Mouse (Mus musculus) activated CD4-positive, CD25-positive, alpha-beta regulatory T cell, adult 4 months (primary cell): ENCODE measurements around the gene Ifit1. TPM values are rescaled to one million over a fixed set of nuclear protein-coding genes. Genes with fewer than 3 reads are reported as not detected.

Experiments
- ATAC-seq: one replicate; pipeline ENCODE4 v1.8.0; 2017
- polyA plus RNA-seq, 2 experiments: library from polyadenylated mRNA; unstranded; fragments of 100-300 nt; shearing (Covaris generic); gene quantifications; one replicate each; pipeline ENCODE4 v1.2.1; 2017

The Ifit1 gene
- polyA plus RNA-seq, 2 experiments from 2014 or later, result 46.7 to 71.6 TPM

DNA sequence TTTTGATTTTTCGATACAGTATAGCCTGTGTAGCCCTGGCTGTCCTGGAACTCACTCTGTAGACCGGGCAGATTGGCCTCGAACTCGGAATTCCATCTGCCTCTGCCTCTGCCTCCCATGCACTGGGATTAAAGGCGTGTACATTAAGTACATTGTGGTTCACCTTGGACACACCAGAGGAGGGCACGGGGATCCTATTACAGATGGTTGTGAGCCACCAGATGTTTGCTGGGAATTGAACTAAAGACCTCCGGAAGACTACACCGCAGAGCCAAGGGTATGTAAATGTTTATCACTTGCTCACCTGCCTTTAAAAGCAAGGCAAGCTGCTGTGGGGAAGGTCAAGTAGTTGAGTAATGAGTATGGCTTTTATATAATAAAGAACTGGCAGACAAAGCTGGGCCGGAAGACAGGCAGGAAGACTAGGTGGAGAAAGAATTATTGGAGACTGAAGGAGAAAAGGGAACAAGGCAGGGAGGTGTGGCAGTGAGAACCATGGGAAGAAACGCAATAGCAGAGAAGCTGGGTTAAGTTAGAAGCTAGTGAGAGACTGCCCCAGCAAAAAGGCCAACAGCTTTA, 14.6 kb downstream of the Ifit1 start:
- no peak for ATAC-seq

DNA sequence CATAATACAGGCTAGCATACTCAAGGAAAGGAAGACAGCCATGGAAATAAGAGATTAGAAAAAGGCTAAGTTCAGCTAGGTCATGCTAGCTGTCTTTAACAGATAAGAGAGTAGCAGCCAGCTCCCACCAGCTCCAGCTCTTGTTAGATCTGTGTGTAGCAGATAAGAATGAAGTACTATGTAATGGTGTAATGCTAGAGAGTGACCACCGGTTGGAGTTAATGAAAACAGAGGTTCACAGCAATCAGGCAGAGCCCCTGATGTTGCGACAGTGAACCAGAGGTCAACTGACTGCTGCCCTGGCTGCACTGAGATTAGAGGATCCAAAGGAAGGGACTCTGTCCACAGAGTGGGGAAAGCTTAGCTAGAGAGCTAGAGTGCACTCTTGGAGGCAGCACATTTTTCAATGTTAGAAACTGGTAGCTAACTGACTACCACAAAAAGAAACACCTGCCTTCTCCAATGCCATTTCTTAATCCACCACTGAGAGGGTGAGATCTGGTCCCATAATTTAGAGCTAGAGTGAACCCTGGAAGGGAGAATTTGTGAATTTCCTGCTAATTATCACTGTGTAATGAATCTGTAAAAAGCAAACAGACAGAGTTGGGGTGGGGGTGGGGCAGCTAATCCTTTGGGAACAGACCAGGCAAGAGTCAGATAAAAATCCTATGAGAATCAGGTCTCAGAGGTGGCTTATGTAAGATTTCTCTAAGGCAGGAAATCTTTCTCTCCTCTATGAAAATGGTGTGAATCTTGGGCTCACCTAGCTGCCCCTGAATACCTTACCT, 16.0 kb downstream of the Ifit1 start:
- no peak for ATAC-seq

DNA sequence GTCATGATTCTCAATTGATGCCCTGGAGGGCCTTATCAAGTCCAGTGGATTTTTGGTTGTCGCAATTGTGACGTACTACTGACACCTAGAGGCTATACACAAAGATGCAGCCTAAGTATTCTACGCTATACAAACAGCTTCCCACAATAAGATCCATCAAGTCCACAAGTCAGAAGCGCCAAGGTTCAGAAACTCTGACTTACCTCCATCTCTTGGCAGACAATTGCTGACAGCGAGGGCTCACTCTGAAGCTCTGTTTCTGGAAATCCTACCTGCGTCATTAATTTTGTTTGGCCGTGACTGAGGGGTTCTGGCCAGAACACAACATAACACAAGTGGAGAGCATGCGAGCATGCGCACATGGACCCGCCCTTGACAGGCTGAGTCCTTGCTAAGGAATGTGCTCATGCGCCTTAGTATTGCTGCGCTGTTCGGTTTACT, 21.4 kb downstream of the Ifit1 start:
- ATAC-seq, result peak; percentile 86

DNA sequence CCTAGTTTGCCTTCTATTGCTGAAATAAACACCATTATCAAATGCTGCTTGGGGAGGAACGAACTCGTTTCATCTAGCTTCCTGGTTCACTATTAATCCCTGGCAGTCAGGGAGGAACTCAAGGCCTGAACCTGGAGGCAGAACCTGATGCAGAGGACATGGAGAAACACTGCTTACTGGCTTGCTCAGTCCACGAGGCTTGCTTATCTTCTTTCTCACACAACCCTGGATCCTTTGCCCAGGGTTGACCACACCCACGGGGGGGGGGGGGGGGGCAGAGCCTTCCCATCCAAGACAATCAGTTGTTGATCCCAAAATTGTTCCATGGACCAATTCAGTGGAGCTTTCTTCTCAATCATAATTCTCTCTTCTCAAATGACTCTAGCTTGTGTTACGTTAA, 22.1 kb downstream of the Ifit1 start:
- no peak for ATAC-seq

DNA sequence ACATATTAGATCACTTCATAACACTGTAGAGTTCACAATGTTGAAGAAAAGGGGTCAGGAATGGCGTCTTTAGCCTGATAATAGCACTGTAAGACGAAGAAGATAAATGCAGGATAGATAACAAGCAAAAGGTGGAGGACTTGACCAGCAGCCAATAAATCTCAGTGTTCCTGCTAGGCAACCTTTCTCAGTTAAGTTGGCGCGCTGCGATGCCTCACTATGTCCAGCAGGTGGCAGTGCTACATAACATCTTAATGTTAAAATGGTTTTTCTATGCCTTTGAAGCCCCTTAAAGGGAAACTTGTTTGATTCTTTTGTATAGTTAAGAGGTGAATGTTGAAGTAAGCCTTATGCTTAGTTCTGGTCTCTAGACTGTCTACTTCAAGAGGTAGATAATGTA, 25.5 kb downstream of the Ifit1 start:
- ATAC-seq, result peak; percentile 41

DNA sequence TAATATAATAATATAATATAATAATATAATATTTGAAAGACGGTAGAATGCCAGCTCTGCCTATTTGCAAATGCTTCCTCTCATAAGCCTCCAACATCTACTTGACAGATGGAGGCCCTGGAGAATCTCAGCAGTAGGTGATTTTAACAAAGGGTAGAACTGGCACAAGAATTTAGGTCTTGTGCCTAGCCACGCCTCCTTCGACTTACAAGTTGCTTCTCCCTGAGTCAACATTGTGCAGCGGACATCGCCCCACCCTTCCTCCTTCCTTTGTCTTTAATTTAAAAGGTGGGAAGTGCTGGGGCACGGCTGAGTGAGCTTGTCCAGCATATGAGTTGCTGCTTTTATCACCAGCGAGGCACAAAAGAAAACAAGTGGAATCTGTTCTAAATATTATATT, 32.8 kb downstream of the Ifit1 start:
- ATAC-seq, result no peak

DNA sequence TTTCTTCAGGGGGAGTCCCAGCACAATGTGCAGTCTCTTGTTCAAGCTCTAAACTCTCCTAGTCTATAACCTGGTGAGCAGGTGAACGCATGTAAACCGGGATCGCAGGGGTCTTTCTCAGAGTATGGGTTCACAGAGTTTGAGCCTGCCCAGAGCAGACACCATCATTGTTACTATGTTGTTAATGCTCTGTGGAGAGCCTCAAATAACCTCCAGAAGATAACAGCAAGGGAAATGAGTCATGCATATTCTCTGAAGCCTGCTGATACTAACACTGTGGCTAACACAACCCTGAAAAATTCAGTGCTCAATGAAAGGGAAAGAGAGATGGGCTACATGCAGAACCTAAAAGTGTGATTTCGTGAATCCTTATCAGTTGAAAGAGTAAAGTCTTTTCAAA, 37.8 kb downstream of the Ifit1 start:
- no peak for ATAC-seq

DNA sequence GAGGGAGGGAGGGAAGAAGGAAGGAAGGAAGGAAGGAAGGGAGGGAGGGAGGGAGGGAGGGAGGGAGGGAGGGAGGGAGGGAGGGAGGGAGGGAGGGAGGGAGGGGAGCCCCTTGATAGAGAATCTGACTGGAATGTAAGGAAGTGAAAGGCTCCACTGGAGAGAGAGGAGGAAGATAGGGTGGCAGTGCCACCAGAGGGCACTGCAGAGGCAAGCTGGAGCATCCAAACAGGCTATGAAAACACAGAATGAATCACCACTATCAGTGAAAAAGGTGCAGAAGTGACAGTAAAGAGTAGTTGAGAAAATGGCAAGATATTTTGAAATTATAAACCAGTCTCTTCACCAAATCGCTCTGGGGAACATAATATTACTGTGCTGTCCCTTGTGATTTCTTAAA, 44.2 kb downstream of the Ifit1 start:
- no peak for ATAC-seq

DNA sequence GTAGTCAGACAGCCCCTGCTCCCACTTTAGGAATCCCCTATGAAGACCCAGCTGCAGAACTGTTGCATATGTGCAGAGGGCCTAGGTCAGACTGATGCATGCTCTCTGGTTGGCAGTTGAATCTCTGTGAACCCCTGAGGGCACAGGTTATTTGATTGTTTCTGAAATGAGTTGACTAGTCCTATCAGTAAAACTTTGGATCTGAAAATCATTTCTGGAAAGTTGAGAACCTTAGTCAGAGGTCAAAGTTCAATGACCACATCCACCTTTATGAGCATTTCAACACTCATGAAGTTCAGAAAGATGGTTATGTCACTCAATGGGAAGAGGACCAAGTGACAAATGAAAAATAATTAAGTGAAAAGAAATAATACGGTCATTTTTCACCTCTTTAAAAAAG, 44.9 kb downstream of the Ifit1 start:
- ATAC-seq, result no peak

DNA sequence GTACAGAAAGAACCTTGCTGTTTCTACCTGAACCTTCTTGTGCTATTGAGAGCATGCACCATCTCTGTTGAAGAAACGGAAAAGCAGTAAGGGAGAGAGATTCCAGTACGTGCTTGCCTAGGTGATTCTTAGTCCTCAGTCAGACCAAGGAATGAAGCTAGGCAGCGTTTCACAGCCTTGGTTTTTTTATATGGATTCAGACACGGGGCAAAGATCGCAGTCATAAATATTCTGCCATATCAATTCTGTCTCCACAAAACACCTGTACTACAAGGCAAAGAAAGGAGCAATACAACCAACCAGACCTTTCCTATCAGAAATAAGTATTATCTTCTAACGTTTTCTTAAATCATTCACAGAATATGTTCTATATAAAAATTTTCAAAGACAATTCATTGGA, 50.7 kb downstream of the Ifit1 start:
- no peak for ATAC-seq

DNA sequence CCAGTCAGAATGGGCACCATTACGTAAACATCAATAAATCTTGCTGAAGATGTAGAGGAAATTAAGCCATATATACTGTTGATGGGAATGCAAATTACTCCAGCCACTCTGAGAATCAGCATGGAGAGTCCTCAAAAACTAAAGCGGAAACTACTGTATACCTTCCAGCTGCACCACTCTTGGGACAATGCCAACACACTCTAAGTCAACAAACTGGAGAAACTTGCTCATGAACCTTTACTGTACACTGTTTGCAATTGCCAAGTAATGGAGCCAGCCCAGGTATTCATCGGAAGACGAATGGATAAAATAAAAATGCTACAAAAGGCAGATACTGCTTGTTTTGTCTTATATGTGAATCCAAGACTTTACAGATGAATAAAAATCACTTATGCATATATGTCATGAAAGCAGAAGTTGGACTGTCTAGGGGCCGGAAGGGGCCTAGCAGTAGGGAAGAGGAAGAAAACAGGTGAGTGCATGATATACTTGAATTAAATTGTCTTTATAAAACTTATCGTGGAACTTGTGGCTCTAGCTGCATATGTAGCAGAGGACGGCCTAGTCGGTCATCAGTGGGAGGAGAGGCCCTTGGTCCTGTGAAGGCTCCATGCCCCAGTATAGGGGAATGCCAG, 55.8 kb downstream of the Ifit1 start:
- no peak for ATAC-seq

DNA sequence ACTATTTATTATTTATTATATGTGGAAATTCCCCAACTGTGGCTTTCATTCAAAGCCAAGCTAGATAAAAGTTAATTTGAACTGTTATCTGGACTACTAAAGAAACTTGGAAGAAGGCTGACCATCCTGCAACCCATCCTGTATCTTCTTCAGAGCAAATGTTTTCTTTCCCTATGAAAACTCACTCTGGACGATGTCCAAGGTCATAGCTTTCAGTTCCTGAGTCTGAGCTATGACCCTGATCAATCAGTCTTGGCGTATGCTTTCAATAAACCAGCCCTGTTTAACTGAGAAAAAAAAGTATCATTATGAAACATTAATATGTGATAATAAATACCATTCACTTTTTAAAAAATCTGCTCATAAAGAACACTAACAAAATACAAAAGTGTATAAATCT, 56.8 kb downstream of the Ifit1 start:
- ATAC-seq, result no peak

DNA sequence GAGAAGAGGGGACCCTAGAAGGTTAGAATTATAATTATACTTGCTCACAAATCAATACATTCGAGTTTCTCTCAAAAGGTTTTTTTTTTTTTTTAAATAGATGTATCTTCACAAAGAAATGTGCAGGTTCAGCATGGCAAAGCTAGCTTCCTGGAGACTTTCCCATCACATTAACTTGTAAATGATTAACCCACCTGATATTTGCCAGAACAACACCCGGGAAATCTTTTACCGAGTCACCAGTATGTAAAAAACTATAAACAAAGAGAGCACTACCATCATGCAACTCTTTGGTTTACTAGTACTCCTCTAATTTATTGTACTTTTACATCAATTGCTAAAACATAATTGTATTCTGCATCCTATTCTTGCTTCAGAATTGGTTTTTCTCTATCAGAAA, 57.8 kb downstream of the Ifit1 start:
- no peak for ATAC-seq

DNA sequence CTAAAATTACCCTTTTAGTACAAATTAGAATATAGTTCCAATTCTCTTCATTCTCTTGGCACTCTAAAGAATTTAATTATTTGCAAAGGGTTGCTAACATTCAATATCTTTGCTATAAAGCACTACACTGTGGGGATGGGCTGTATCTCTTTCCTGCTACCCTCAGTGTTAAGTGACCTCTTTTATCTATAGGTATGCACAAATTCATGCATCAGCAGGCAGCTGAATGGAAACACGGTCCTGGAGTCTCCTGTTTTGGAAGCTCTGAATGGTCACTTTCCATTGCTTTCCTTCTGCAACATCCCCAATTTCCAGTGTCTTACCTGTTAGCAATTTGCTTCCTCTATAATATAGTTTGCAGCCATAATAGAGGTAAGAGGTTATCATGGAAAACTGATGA, 58.2 kb downstream of the Ifit1 start:
- ATAC-seq, result no peak

DNA sequence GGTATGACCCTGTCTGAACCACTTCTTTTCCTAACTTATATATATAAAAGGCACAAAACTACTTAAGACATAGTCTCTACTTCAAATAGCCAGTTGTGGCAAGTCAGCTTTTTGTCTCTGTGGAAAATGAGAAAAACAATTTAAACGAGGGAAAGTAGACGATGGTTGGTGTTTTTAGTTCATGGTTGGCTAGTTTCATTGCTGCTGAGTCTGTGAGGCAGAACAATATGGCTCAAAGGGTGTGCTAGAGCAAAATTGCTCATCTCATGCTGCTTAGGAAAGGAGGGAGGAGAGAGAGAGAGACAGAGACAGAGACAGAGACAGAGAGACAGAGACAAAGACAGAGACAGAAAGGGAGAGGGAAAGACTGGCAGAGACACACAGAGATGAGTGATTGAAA, 58.6 kb downstream of the Ifit1 start:
- no peak for ATAC-seq

Other genes starting within 250 kb of the Ifit1 start
- not detected for gene Ch25h, start 165.7 kb upstream of the Ifit1 start, polyA plus RNA-seq
- gene Lipa, start 113.4 kb upstream of the Ifit1 start, polyA plus RNA-seq, result 100 to 1,000 TPM in 1 of 2 experiments, 10 to 100 TPM in 1; 98.8 to 105 TPM
- 10 to 100 TPM; 25.6 to 26.6 TPM for gene Ifit2, start 90.2 kb upstream of the Ifit1 start, polyA plus RNA-seq
- gene Ifit3, start 57.3 kb upstream of the Ifit1 start, polyA plus RNA-seq, result 10 to 100 TPM; 42.8 to 58.3 TPM
- 10 to 100 TPM; 76.0 to 92.6 TPM for gene Ifit1bl1, start 38.9 kb upstream of the Ifit1 start, polyA plus RNA-seq
- gene Ifit3b, start 32.9 kb upstream of the Ifit1 start, polyA plus RNA-seq, result 10 to 100 TPM in 1 of 2 experiments, 1 to 10 TPM in 1; 6.8 to 10.8 TPM
- under 1 TPM; 0.57 to 0.73 TPM for gene Ifit1bl2, start 128 bp upstream of the Ifit1 start, polyA plus RNA-seq
- gene Slc16a12, start 106.4 kb downstream of the Ifit1 start, polyA plus RNA-seq, result not detected
- 1 to 10 TPM in 1 of 2 experiments, under 1 TPM in 1; 0.53 to 1.1 TPM for gene Pank1, start 238.6 kb downstream of the Ifit1 start, polyA plus RNA-seq